Mouse (Mus musculus): ENCODE measurements around the gene Dpysl5. TPM values are rescaled to one million over a fixed set of nuclear protein-coding genes. Genes with fewer than 3 reads are reported as not detected.

Dpysl5 gene
- total and polyA plus RNA-seq, 2 experiments from 2014 or later: 290 to 315 TPM

GRCm38 (mm10) chr5:30774601-30775371, 63.4 kb downstream of the Dpysl5 start:
- 5% methylated on average over 20 of the region's 20 CpGs for WGBS
- peak; percentile 90 for TF ChIP-seq CTCF (IDR thresholded peaks at IDR 0.05; ENCODE audit: low read depth)
- no peaks in the 10 kb centered on the region for H3K27me3 ChIP-seq (ENCODE audit: insufficient read depth, low read length)
- H3K27ac ChIP-seq (ENCODE audit: low read depth, low read length): peak overlapping the region; percentile 69
- ATAC-seq (peak; percentile 92), DNase-seq (peak; percentile 96)
- peak overlapping the region; percentile 29; the same call in 1 of the 2 replicates for H3K9ac ChIP-seq
- no peaks in the 10 kb centered on the region for H3K9me3 ChIP-seq (ENCODE audit: low read length)
- peak overlapping the region; percentile 37 for H3K4me2 ChIP-seq (ENCODE audit: low read depth)
- peaks cover 14% of the 10 kb centered on the region for H3K4me1 ChIP-seq (ENCODE audit: insufficient read depth)
- peak overlapping the region; percentile 11; the same call in 1 of the 2 replicates for H3K4me3 ChIP-seq (ENCODE audit: low read depth, low read length)
- H3K36me3 ChIP-seq (ENCODE audit: insufficient read depth): peaks cover 23% of the 10 kb centered on the region

GRCm38 (mm10) chr5:30780699-30781098, 69.3 kb downstream of the Dpysl5 start:
- no peak overlapping the region for H3K4me2 ChIP-seq (ENCODE audit: low read depth)
- DNase-seq: no peak

GRCm38 (mm10) chr5:30781147-30781546, 69.8 kb downstream of the Dpysl5 start:
- H3K36me3 ChIP-seq (ENCODE audit: insufficient read depth): peaks cover 85% of the 10 kb centered on the region
- 72% methylated on average over 3 of the region's 3 CpGs for WGBS
- no peak for TF ChIP-seq CTCF (IDR thresholded peaks at IDR 0.05; ENCODE audit: low read depth)

More at GRCm38 (mm10) chr5:30780699-30781098, 69.3 kb downstream of the Dpysl5 start:
- no peaks in the 10 kb centered on the region for H3K9me3 ChIP-seq (ENCODE audit: low read length)
- no peak overlapping the region for H3K4me3 ChIP-seq (ENCODE audit: low read depth, low read length)
- H3K9ac ChIP-seq: no peak overlapping the region
- 73% methylated on average over 9 of the region's 9 CpGs for WGBS
- no peaks in the 10 kb centered on the region for H3K27me3 ChIP-seq (ENCODE audit: insufficient read depth, low read length)
- ATAC-seq: no peak
- H3K27ac ChIP-seq (ENCODE audit: low read depth, low read length): no peak overlapping the region
- H3K36me3 ChIP-seq (ENCODE audit: insufficient read depth): peaks cover 82% of the 10 kb centered on the region
- H3K4me1 ChIP-seq (ENCODE audit: insufficient read depth): no peaks in the 10 kb centered on the region
- TF ChIP-seq CTCF (IDR thresholded peaks at IDR 0.05; ENCODE audit: low read depth): no peak

GRCm38 (mm10) chr5:30787381-30787780, 76.0 kb downstream of the Dpysl5 start:
- WGBS: 90% methylated on average over 5 of the region's 5 CpGs
- no peak for ATAC-seq
- H3K36me3 ChIP-seq (ENCODE audit: insufficient read depth): peaks cover 90% of the 10 kb centered on the region

More at GRCm38 (mm10) chr5:30781147-30781546, 69.8 kb downstream of the Dpysl5 start:
- H3K9me3 ChIP-seq (ENCODE audit: low read length): no peaks in the 10 kb centered on the region
- H3K27ac ChIP-seq (ENCODE audit: low read depth, low read length): no peak overlapping the region
- ATAC-seq: no peak
- no peaks in the 10 kb centered on the region for H3K27me3 ChIP-seq (ENCODE audit: insufficient read depth, low read length)
- H3K4me1 ChIP-seq (ENCODE audit: insufficient read depth): no peaks in the 10 kb centered on the region
- no peak for DNase-seq
- H3K4me3 ChIP-seq (ENCODE audit: low read depth, low read length): no peak overlapping the region
- H3K9ac ChIP-seq: no peak overlapping the region
- H3K4me2 ChIP-seq (ENCODE audit: low read depth): no peak overlapping the region

GRCm38 (mm10) chr5:30790047-30790446, 78.7 kb downstream of the Dpysl5 start:
- no peaks in the 10 kb centered on the region for H3K9me3 ChIP-seq (ENCODE audit: low read length)
- H3K27ac ChIP-seq (ENCODE audit: low read depth, low read length): no peak overlapping the region
- TF ChIP-seq CTCF (IDR thresholded peaks at IDR 0.05; ENCODE audit: low read depth): no peak
- peaks cover 90% of the 10 kb centered on the region for H3K36me3 ChIP-seq (ENCODE audit: insufficient read depth)
- H3K9ac ChIP-seq: no peak overlapping the region
- no peak overlapping the region for H3K4me2 ChIP-seq (ENCODE audit: low read depth)
- H3K4me3 ChIP-seq (ENCODE audit: low read depth, low read length): no peak overlapping the region
- WGBS: 56% methylated on average over 3 of the region's 3 CpGs
- H3K27me3 ChIP-seq (ENCODE audit: insufficient read depth, low read length): no peaks in the 10 kb centered on the region
- no peaks in the 10 kb centered on the region for H3K4me1 ChIP-seq (ENCODE audit: insufficient read depth)
- ATAC-seq (peak; percentile 42), DNase-seq (no peak)

More at GRCm38 (mm10) chr5:30787381-30787780, 76.0 kb downstream of the Dpysl5 start:
- no peak for TF ChIP-seq CTCF (IDR thresholded peaks at IDR 0.05; ENCODE audit: low read depth)
- H3K4me1 ChIP-seq (ENCODE audit: insufficient read depth): no peaks in the 10 kb centered on the region
- no peak overlapping the region for H3K27ac ChIP-seq (ENCODE audit: low read depth, low read length)
- H3K9ac ChIP-seq: no peak overlapping the region
- no peak for DNase-seq
- no peak overlapping the region for H3K4me2 ChIP-seq (ENCODE audit: low read depth)
- H3K4me3 ChIP-seq (ENCODE audit: low read depth, low read length): no peak overlapping the region
- H3K9me3 ChIP-seq (ENCODE audit: low read length): no peaks in the 10 kb centered on the region
- no peaks in the 10 kb centered on the region for H3K27me3 ChIP-seq (ENCODE audit: insufficient read depth, low read length)

- 0 out of 2 replicates have a peak overlapping the region, but pooled peaks have one; percentile 6 for H3K9ac ChIP-seq
- TF ChIP-seq CTCF (IDR thresholded peaks at IDR 0.05; ENCODE audit: low read depth): peak; percentile 86
- no peak overlapping the region for H3K4me3 ChIP-seq (ENCODE audit: low read depth, low read length)
- no peak overlapping the region for H3K4me2 ChIP-seq (ENCODE audit: low read depth)
- no peaks in the 10 kb centered on the region for H3K9me3 ChIP-seq (ENCODE audit: low read length)
- H3K4me1 ChIP-seq (ENCODE audit: insufficient read depth): no peaks in the 10 kb centered on the region
- no peaks in the 10 kb centered on the region for H3K27me3 ChIP-seq (ENCODE audit: insufficient read depth, low read length)
- 14% methylated on average over 12 of the region's 12 CpGs for WGBS
- H3K27ac ChIP-seq (ENCODE audit: low read depth, low read length): peak overlapping the region; percentile 5; the same call in 1 of the 2 replicates
- peaks cover 79% of the 10 kb centered on the region for H3K36me3 ChIP-seq (ENCODE audit: insufficient read depth)
- DNase-seq: peak; percentile 76
- ATAC-seq: peak; percentile 56
Measured at GRCm38 (mm10) chr5:30796125-30796524, 84.8 kb downstream of the Dpysl5 start.

- peak; percentile 61 for ATAC-seq
- H3K4me2 ChIP-seq (ENCODE audit: low read depth): no peak overlapping the region
- H3K36me3 ChIP-seq (ENCODE audit: insufficient read depth): peaks cover 65% of the 10 kb centered on the region
- no peak for TF ChIP-seq CTCF (IDR thresholded peaks at IDR 0.05; ENCODE audit: low read depth)
- H3K4me1 ChIP-seq (ENCODE audit: insufficient read depth): no peaks in the 10 kb centered on the region
- H3K9ac ChIP-seq: no peak overlapping the region
- no peaks in the 10 kb centered on the region for H3K27me3 ChIP-seq (ENCODE audit: insufficient read depth, low read length)
- no peak overlapping the region for H3K4me3 ChIP-seq (ENCODE audit: low read depth, low read length)
- no peak for DNase-seq
- H3K9me3 ChIP-seq (ENCODE audit: low read length): no peaks in the 10 kb centered on the region
- peak overlapping the region; percentile 64; the same call in 1 of the 2 replicates for H3K27ac ChIP-seq (ENCODE audit: low read depth, low read length)
- 55% methylated on average over 7 of the region's 7 CpGs for WGBS
Measured at GRCm38 (mm10) chr5:30797482-30797881, 86.1 kb downstream of the Dpysl5 start.

All from forebrain, postnatal 0 days (tissue).